Mouse (Mus musculus) CH12.LX (cell line): ENCODE measurements around the gene Slc44a5.

Experiments used
- CTCF ChIP-seq, 2 experiments: IDR thresholded peaks in 1 of 2; conservative IDR thresholded peaks in 1 of 2; 2 replicates each; pipeline ENCODE4 v1.5.1; 2011 to 2012; ENCODE audit warnings: low read depth in 2 of 2, low read length in 2 of 2, improper control_type of control experiment in 1 of 2, inconsistent platforms in 1 of 2, mild to moderate bottlenecking in 1 of 2, moderate library complexity in 1 of 2
- E2F4 ChIP-seq: IDR thresholded peaks from 2 replicates; pipeline ENCODE4 v1.6.1; 2011; ENCODE audit warnings: low read depth, low read length, improper control_type of control experiment; ENCODE audit not compliant: insufficient replicate concordance
- EP300 ChIP-seq: IDR thresholded peaks from 2 replicates; pipeline ENCODE4 v1.6.1; 2011; ENCODE audit warnings: low read length, improper control_type of control experiment
- ETS1 ChIP-seq: conservative IDR thresholded peaks from 2 replicates; pipeline ENCODE4 v1.6.1; 2012; ENCODE audit warnings: low read depth, mild to moderate bottlenecking, inconsistent platforms, low read length, improper control_type of control experiment, moderate library complexity
- NELFE ChIP-seq: IDR thresholded peaks from 2 replicates; pipeline ENCODE4 v1.6.1; 2011; ENCODE audit warnings: low read depth, low read length, improper control_type of control experiment
- POLR2A ChIP-seq: IDR thresholded peaks from 2 replicates; pipeline ENCODE4 v1.6.1; 2011; ENCODE audit warnings: low read depth, mild to moderate bottlenecking, improper control_type of control experiment, low read length
- SIN3A ChIP-seq: IDR thresholded peaks from 2 replicates; pipeline ENCODE4 v1.6.1; 2012; ENCODE audit warnings: low read length, improper control_type of control experiment, inconsistent platforms

DNA sequence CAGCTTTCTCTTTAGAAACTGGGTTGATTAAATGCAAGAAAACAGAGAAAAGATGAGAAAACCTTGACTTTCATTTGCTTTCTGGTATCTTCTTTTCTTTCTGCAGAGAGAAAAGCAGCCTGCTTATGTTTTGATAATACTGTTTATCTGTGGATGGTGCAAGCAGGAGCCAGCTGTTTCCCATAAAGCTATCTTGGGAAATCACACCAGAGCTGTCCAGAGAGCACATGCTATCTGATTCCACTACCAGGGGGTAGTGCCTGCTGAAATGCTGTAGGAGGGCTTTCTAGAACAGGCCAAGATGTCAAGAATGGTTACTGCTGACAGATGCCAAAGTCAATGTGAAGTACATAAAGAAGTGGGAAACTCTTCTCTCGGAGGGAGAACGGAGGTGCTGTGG lies 314.0 kb downstream of the Slc44a5 start:
- TF ChIP-seq SIN3A (no peak), E2F4 (no peak), CTCF (conservative IDR thresholded peaks at IDR 0.05 in 1 of 2, IDR thresholded peaks at IDR 0.05 in 1 of 2; ENCODE audit: low read depth in 2 of 2, low read length in 2 of 2) (no peak), POLR2A (no peak), EP300 (no peak), ETS1 (no peak), NELFE (no peak)
